Mouse (Mus musculus) forebrain, embryonic 11.5 days (tissue): ENCODE measurements around the gene Pla2g6. TPM values are rescaled to one million over a fixed set of nuclear protein-coding genes. Genes with fewer than 3 reads are reported as not detected.

ENCODE experiments used
- ATAC-seq: fragments of 200-750 bp; cut with Nextera tagmentation; replicated peaks from 2 replicates; pipeline ENCODE4 v1.8.0; 2017; ENCODE audit warnings: moderate TSS enrichment; ENCODE audit not compliant: low FRiP score
- DNase-seq: peaks from one replicate; pipeline ENCODE4 v3.0.0-alpha.2; 2017; ENCODE audit warnings: low spot score
- H3K27ac ChIP-seq: fragments of 300-500 bp; sonication (generic); 2 replicates; pipeline ENCODE4 v1.5.1; 2014; ENCODE audit warnings: low read depth, low read length
- H3K27me3 ChIP-seq: fragments of 300-500 bp; sonication (generic); 2 replicates; pipeline ENCODE4 v1.6.1; 2014; ENCODE audit warnings: mild to moderate bottlenecking, low read length, mixed read lengths; ENCODE audit not compliant: control insufficient read depth, insufficient read depth
- H3K36me3 ChIP-seq: fragments of 300-500 bp; sonication (generic); 2 replicates; pipeline ENCODE4 v1.6.1; 2014; ENCODE audit warnings: mild to moderate bottlenecking, low read length, moderate library complexity, mixed read lengths; ENCODE audit not compliant: control insufficient read depth, insufficient read depth
- H3K4me1 ChIP-seq: fragments of 300-500 bp; sonication (generic); replicated peaks from 2 replicates; pipeline ENCODE4 v1.6.1; 2014; ENCODE audit warnings: low read length, mixed read lengths; ENCODE audit not compliant: control insufficient read depth, insufficient read depth
- H3K4me2 ChIP-seq: fragments of 300-500 bp; sonication (generic); 2 replicates; pipeline ENCODE4 v1.6.1; 2014; ENCODE audit warnings: low read depth, mild to moderate bottlenecking, low read length, moderate library complexity, mixed read lengths; ENCODE audit not compliant: severe bottlenecking
- H3K4me3 ChIP-seq: fragments of 300-500 bp; sonication (generic); 2 replicates; pipeline ENCODE4 v1.5.1; 2014; ENCODE audit warnings: low read depth, low read length
- H3K9ac ChIP-seq: fragments of 300-500 bp; sonication (generic); 2 replicates; pipeline ENCODE4 v1.6.1; 2014; ENCODE audit warnings: low read length
- H3K9me3 ChIP-seq: fragments of 300-500 bp; sonication (generic); 2 replicates; pipeline ENCODE4 v1.6.1; 2016; ENCODE audit warnings: low read length, mixed read lengths; ENCODE audit not compliant: control insufficient read depth
- WGBS: fragments of 180-500 bp; shearing (Covaris S2); extraction: QIAGEN DNeasy Blood & Tissue Kit; methylation state at CpG from one replicate; pipeline ENCODE4 v1.1.7; 2014; 5-methylcytosine and 5-hydroxymethylcytosine counted together
- polyA plus RNA-seq: library from polyadenylated mRNA; unstranded; fragments of >200 nt; fragmentation: Nextera tagmentation; extraction: Ambion mirVana; gene quantifications from 2 replicates; pipeline ENCODE4 v1.2.1, GENCODE M21; 2014

The Pla2g6 gene
- polyA plus RNA-seq, 1 experiment from 2014 or later = 22.3 TPM

- no peak overlapping the region for H3K9ac ChIP-seq
- peaks cover 7% of the 10 kb centered on the region for H3K4me1 ChIP-seq
- H3K27me3 ChIP-seq = no peaks in the 10 kb centered on the region
- H3K36me3 ChIP-seq = no peaks in the 10 kb centered on the region
- H3K27ac ChIP-seq = no peak overlapping the region
- H3K9me3 ChIP-seq = no peaks in the 10 kb centered on the region
- H3K4me3 ChIP-seq = no peak overlapping the region
- no peak overlapping the region for H3K4me2 ChIP-seq
- DNase-seq = no peak
- no peak for ATAC-seq
- 95% methylated on average over 6 of the region's 6 CpGs for WGBS
Measured at GRCm38 (mm10) chr15:79329346-79329978, 1.3 kb upstream of the Pla2g6 start.

DNA sequence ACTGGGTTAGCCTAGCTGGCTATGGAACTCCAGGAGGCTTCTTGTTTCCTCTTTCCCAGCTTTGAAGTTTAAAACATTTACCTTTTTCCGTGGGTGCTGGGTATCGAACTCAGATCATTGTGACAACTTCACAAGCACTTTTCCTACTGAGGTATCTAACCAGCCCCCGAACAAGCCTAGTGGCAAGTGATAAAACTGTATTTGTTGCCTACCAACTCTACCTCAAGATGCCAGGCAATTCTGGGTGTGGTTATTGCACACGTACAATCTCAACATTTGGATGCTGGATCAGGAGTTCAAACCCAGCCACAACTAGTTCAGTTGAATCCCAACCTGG is 717 bp upstream of the Pla2g6 start:
- Histone ChIP-seq H3K9ac (no peak overlapping the region), H3K9me3 (no peaks in the 10 kb centered on the region), H3K4me1 (peaks cover 9% of the 10 kb centered on the region), H3K4me2 (no peak overlapping the region), H3K27ac (no peak overlapping the region), H3K27me3 (no peaks in the 10 kb centered on the region), H3K36me3 (no peaks in the 10 kb centered on the region), H3K4me3 (no peak overlapping the region)
- DNase-seq (no peak), ATAC-seq (no peak)
- WGBS = 91% methylated on average over 4 of the region's 4 CpGs

DNA sequence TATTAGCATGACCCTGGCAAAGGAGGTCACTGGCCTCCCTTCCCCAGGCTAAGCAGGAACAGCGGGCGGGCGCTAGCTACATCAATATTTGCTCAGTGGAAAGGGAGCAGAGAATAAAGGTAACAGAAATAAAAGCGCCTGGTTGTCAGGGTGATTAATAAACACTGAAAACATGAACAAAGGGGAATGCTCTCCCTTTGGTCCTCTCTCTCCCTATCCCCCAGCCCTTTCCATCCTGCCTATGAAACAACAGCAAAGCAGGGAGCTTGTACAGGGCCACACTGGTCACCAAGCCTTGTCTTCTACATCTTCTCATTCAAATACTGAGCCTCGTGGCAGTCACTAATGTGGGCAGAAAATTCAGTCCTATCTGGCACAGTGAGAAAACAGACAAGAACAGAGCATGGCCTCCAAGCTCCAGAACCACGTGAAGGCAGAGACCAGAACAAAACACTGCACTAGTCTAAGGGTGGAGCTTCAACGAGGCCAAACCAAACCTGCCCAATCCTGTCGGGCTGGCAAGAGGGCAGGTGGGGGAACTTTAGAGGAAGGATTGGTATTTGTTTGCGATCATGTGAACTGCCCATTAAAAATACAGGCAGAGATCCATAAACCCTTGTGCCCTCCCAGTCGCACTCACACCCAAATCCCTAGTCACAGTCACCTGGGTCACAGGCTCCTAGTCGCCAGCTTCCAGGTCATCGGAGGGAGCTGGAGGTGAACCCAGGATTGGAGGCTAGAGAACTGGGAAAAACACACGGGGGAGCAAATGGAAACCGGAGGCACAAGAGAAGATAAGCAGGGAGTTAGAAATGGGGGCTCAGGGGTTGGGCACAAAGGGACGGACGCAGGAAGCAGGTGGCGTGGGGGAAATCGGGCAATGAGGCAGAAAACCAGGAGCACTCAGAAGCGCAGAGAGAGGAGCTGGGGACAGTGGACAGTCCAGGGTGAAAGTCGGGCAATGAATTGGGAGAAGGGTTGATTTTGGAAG is 924 bp downstream of the Pla2g6 start:
- Histone ChIP-seq H3K9ac (peak overlapping the region; percentile 74), H3K9me3 (no peaks in the 10 kb centered on the region), H3K27me3 (no peaks in the 10 kb centered on the region), H3K36me3 (no peaks in the 10 kb centered on the region), H3K4me2 (peak overlapping the region; percentile 89), H3K27ac (peak overlapping the region; percentile 80), H3K4me3 (peak overlapping the region; percentile 55), H3K4me1 (peaks cover 9% of the 10 kb centered on the region)
- 8% methylated on average over 20 of the region's 20 CpGs for WGBS
- ATAC-seq (peak; percentile 33), DNase-seq (peak; percentile 69)

DNA sequence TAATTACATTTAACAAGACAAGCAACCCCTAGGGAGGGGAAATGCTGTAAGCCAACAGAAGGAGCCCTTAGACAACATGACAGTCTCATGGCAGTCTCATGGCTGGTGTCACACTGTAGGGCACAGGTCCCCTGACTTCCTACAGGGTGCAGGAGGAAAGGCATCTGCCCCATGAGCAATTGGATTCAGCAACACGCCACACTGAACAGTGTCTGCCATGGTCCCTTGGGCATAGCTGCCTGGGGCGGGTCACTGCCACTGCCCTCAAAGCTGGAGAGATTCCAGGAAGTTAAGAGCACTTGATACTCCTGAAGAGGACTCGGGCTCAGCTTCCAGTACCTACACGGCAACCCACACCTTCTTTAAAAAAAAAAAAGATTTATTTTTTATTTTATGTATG is 1.9 kb downstream of the Pla2g6 start:
- Histone ChIP-seq H3K4me3 (no peak overlapping the region), H3K4me1 (peaks cover 9% of the 10 kb centered on the region), H3K4me2 (no peak overlapping the region), H3K27ac (no peak overlapping the region), H3K27me3 (no peaks in the 10 kb centered on the region), H3K9me3 (no peaks in the 10 kb centered on the region), H3K36me3 (no peaks in the 10 kb centered on the region), H3K9ac (no peak overlapping the region)
- 82% methylated on average over 4 of the region's 4 CpGs for WGBS
- ATAC-seq (no peak), DNase-seq (no peak)

- H3K36me3 ChIP-seq = no peaks in the 10 kb centered on the region
- H3K4me2 ChIP-seq = no peak overlapping the region
- DNase-seq (no peak), ATAC-seq (no peak)
- 90% methylated on average over 3 of the region's 3 CpGs for WGBS
- no peaks in the 10 kb centered on the region for H3K27me3 ChIP-seq
- H3K9me3 ChIP-seq = no peaks in the 10 kb centered on the region
- H3K9ac ChIP-seq = no peak overlapping the region
- no peak overlapping the region for H3K4me3 ChIP-seq
- peaks cover 9% of the 10 kb centered on the region for H3K4me1 ChIP-seq
- no peak overlapping the region for H3K27ac ChIP-seq
Measured at GRCm38 (mm10) chr15:79325742-79326141, 2.4 kb downstream of the Pla2g6 start.

- 92% methylated on average over 3 of the region's 3 CpGs for WGBS
- ATAC-seq (no peak), DNase-seq (no peak)
- Histone ChIP-seq H3K4me1 (peaks cover 9% of the 10 kb centered on the region), H3K9me3 (no peaks in the 10 kb centered on the region), H3K27ac (no peak overlapping the region), H3K27me3 (no peaks in the 10 kb centered on the region), H3K4me3 (no peak overlapping the region), H3K9ac (no peak overlapping the region), H3K36me3 (no peaks in the 10 kb centered on the region), H3K4me2 (no peak overlapping the region)
Measured at GRCm38 (mm10) chr15:79324373-79324772, 3.8 kb downstream of the Pla2g6 start.

- Histone ChIP-seq H3K9ac (no peak overlapping the region), H3K4me1 (peaks cover 9% of the 10 kb centered on the region)
- 86% methylated on average over 4 of the region's 4 CpGs for WGBS
Measured at GRCm38 (mm10) chr15:79323791-79324155, 4.4 kb downstream of the Pla2g6 start.

GRCm38 (mm10) chr15:79322991-79323790 is 5.0 kb downstream of the Pla2g6 start:
- no peaks in the 10 kb centered on the region for H3K36me3 ChIP-seq
- no peak overlapping the region; the same call in 1 of the 2 replicates for H3K9ac ChIP-seq
- no peak for DNase-seq
- no peak overlapping the region for H3K4me2 ChIP-seq
- H3K4me3 ChIP-seq = no peak overlapping the region
- 83% methylated on average over 6 of the region's 6 CpGs for WGBS
- H3K9me3 ChIP-seq = no peaks in the 10 kb centered on the region
- ATAC-seq = no peak
- H3K27me3 ChIP-seq = no peaks in the 10 kb centered on the region
- H3K27ac ChIP-seq = no peak overlapping the region
- H3K4me1 ChIP-seq = peaks cover 9% of the 10 kb centered on the region

More at GRCm38 (mm10) chr15:79323791-79324155, 4.4 kb downstream of the Pla2g6 start:
- H3K27me3 ChIP-seq = no peaks in the 10 kb centered on the region
- no peak overlapping the region for H3K4me3 ChIP-seq
- no peaks in the 10 kb centered on the region for H3K9me3 ChIP-seq
- no peak overlapping the region for H3K4me2 ChIP-seq
- no peaks in the 10 kb centered on the region for H3K36me3 ChIP-seq
- DNase-seq = no peak
- ATAC-seq = no peak
- no peak overlapping the region for H3K27ac ChIP-seq
